Mouse (Mus musculus): ENCODE data around the gene Ccr6. TPM values are rescaled to one million over a fixed set of nuclear protein-coding genes. Genes with fewer than 3 reads are reported as not detected.
"Not testable (repeated sequence)": the region's sequence is repeated elsewhere in the genome, so short reads cannot be mapped to it uniquely, and the experiment has no call there.

Ccr6 gene
- polyA plus RNA-seq, 1 experiment from 2014 or later: not detected

- Histone ChIP-seq H3K9me3 (no peaks in the 10 kb centered on the region), H3K27me3 (ENCODE audit: insufficient read depth, poor library complexity, severe bottlenecking) (peaks cover 3% of the 10 kb centered on the region; the same call in 1 of the 2 replicates), H3K27ac (no peak overlapping the region), H3K4me3 (no peak overlapping the region), H3K36me3 (no peaks in the 10 kb centered on the region), H3K4me1 (replicated peaks) (0 out of 2 replicates have a peak, but pooled peaks cover 2% of the 10 kb centered on the region)
- 72% methylated on average over 4 of the region's 4 CpGs for WGBS
- no peak for DNase-seq (ENCODE audit: low spot score)
Observed at GRCm38 (mm10) chr17:8240517-8240916, 4.7 kb downstream of the Ccr6 start.

- 72% methylated on average over 12 of the region's 12 CpGs for WGBS
- Histone ChIP-seq H3K27ac (no peak overlapping the region), H3K9me3 (no peaks in the 10 kb centered on the region), H3K36me3 (no peaks in the 10 kb centered on the region), H3K4me3 (no peak overlapping the region), H3K4me1 (replicated peaks) (0 out of 2 replicates have a peak, but pooled peaks cover 2% of the 10 kb centered on the region), H3K27me3 (ENCODE audit: insufficient read depth, poor library complexity, severe bottlenecking) (peaks cover 3% of the 10 kb centered on the region; the same call in 1 of the 2 replicates)
- DNase-seq (ENCODE audit: low spot score): no peak
Observed at GRCm38 (mm10) chr17:8241645-8242044, 5.8 kb downstream of the Ccr6 start.

GRCm38 (mm10) chr17:8242186-8242585, 6.3 kb downstream of the Ccr6 start:
- no peak overlapping the region for H3K27ac ChIP-seq
- H3K36me3 ChIP-seq: no peaks in the 10 kb centered on the region
- no peak overlapping the region for H3K4me3 ChIP-seq
- H3K9me3 ChIP-seq: no peaks in the 10 kb centered on the region
- H3K4me1 ChIP-seq (replicated peaks): 0 out of 2 replicates have a peak, but pooled peaks cover 2% of the 10 kb centered on the region
- peaks cover 3% of the 10 kb centered on the region; the same call in 1 of the 2 replicates for H3K27me3 ChIP-seq (ENCODE audit: insufficient read depth, poor library complexity, severe bottlenecking)
- DNase-seq (ENCODE audit: low spot score): no peak
- WGBS: 90% methylated on average over 11 of the region's 11 CpGs

DNA sequence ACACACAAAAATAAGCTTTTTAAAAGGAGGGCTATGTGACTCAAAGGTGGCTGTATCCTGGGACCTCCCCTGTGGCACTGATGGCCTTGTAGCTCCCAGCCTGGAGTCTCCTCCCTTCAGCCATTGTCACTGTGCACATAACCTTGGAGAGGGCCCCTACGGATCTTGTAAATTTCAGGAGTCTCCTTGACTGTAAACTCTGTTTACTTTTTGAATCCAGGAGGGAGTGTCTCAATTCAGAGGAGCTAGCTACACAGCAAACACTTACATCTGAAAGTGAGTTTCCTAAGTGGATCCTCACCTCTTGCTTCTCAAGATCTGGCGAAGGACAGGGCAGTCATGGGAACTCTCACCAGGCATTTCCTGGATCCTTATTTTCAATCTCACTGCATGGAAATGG, 8.3 kb downstream of the Ccr6 start:
- H3K27me3 ChIP-seq (ENCODE audit: insufficient read depth, poor library complexity, severe bottlenecking): peaks cover 3% of the 10 kb centered on the region; the same call in 1 of the 2 replicates
- WGBS: 79% methylated on average over 2 of the region's 2 CpGs
- H3K4me3 ChIP-seq: no peak overlapping the region
- H3K27ac ChIP-seq: no peak overlapping the region
- H3K36me3 ChIP-seq: no peaks in the 10 kb centered on the region
- H3K4me1 ChIP-seq (replicated peaks): 0 out of 2 replicates have a peak, but pooled peaks cover 2% of the 10 kb centered on the region
- DNase-seq (ENCODE audit: low spot score): no peak
- H3K9me3 ChIP-seq: no peaks in the 10 kb centered on the region

GRCm38 (mm10) chr17:8246102-8246754, 10.4 kb downstream of the Ccr6 start:
- Histone ChIP-seq H3K27ac (no peak overlapping the region), H3K9me3 (no peaks in the 10 kb centered on the region), H3K27me3 (ENCODE audit: insufficient read depth, poor library complexity, severe bottlenecking) (peaks cover 3% of the 10 kb centered on the region; the same call in 1 of the 2 replicates), H3K36me3 (no peaks in the 10 kb centered on the region), H3K4me3 (no peak overlapping the region), H3K4me1 (replicated peaks) (no peaks in the 10 kb centered on the region)
- 85% methylated on average over 4 of the region's 4 CpGs for WGBS
- no peak for DNase-seq (ENCODE audit: low spot score)

DNA sequence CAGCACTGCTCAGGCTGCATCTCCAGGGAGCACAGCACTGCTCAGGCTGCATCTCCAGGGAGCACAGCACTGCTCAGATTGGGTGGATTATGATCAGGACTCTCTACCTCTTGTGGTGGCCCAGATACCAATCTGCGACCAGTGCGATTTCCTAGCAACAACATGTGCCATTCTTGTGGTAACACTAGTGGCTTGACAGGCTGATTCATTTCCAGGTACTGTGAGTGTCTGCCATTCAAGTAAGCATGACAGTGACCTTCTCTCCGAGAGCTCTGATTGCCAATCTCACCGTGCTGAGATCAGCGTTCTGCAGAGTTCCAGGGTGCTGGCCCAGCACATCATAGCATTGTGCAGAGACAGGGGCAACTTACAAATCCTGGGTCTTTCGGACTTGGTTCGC, 15.9 kb downstream of the Ccr6 start:
- no peak for DNase-seq (ENCODE audit: low spot score)
- Histone ChIP-seq H3K9me3 (no peaks in the 10 kb centered on the region), H3K36me3 (no peaks in the 10 kb centered on the region), H3K4me1 (replicated peaks) (no peaks in the 10 kb centered on the region), H3K27ac (no peak overlapping the region), H3K27me3 (ENCODE audit: insufficient read depth, poor library complexity, severe bottlenecking) (no peaks in the 10 kb centered on the region), H3K4me3 (no peak overlapping the region)
- WGBS: 92% methylated on average over 7 of the region's 7 CpGs

GRCm38 (mm10) chr17:8254268-8254667, 18.4 kb downstream of the Ccr6 start:
- no peaks in the 10 kb centered on the region for H3K27me3 ChIP-seq (ENCODE audit: insufficient read depth, poor library complexity, severe bottlenecking)

DNA sequence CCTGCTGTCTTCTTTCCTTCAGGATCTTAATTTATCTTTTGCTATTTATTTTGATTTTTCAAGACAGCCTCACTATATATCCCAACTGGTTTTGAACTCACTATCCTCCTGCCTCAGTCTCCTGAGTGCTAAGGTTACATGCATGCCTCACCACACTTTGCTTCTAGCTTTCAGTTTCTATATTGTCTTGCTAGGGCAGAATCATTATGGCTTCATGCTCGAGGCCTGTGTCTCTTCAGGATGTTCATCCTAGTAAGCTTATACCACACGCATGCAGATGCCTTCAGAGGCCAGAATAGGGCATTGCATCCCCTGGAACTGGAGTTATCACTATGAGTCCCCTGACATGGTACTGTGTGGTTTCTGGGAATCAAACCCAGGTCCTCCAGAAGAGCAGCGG, 19.1 kb downstream of the Ccr6 start:
- Histone ChIP-seq H3K4me3 (no peak overlapping the region), H3K27ac (no peak overlapping the region), H3K9me3 (no peaks in the 10 kb centered on the region), H3K27me3 (ENCODE audit: insufficient read depth, poor library complexity, severe bottlenecking) (no peaks in the 10 kb centered on the region), H3K36me3 (no peaks in the 10 kb centered on the region), H3K4me1 (replicated peaks) (no peaks in the 10 kb centered on the region)
- no peak for DNase-seq (ENCODE audit: low spot score)
- WGBS: 73% methylated on average over 3 of the region's 3 CpGs

More at GRCm38 (mm10) chr17:8254268-8254667, 18.4 kb downstream of the Ccr6 start:
- Histone ChIP-seq H3K36me3 (no peaks in the 10 kb centered on the region), H3K4me3 (no peak overlapping the region), H3K4me1 (replicated peaks) (no peaks in the 10 kb centered on the region), H3K27ac (no peak overlapping the region), H3K9me3 (no peaks in the 10 kb centered on the region)
- DNase-seq (ENCODE audit: low spot score): no peak

DNA sequence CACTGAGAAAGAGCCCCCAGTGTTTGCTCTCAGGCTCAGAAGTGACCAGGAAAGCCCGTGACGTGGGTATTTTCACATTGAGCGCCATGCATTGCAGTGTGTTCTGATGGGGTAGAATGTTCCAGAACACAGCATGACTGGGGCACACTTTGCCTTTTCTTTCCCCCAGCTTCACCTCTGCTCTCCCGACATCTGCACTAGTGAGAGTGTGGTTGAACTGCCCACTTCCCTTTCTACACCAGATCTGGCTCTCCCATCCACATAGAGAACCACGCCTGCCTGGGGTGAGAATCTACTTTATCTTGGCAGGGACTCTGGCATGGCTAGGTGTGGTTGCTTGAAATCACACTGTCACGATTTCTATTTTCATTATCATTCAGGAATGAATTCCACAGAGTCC, 19.7 kb downstream of the Ccr6 start:
- no peaks in the 10 kb centered on the region for H3K36me3 ChIP-seq
- H3K27ac ChIP-seq: no peak overlapping the region
- H3K9me3 ChIP-seq: no peaks in the 10 kb centered on the region
- DNase-seq (ENCODE audit: low spot score): no peak
- no peak overlapping the region for H3K4me3 ChIP-seq
- no peaks in the 10 kb centered on the region for H3K27me3 ChIP-seq (ENCODE audit: insufficient read depth, poor library complexity, severe bottlenecking)
- WGBS: 87% methylated on average over 6 of the region's 6 CpGs
- H3K4me1 ChIP-seq (replicated peaks): no peaks in the 10 kb centered on the region

DNA sequence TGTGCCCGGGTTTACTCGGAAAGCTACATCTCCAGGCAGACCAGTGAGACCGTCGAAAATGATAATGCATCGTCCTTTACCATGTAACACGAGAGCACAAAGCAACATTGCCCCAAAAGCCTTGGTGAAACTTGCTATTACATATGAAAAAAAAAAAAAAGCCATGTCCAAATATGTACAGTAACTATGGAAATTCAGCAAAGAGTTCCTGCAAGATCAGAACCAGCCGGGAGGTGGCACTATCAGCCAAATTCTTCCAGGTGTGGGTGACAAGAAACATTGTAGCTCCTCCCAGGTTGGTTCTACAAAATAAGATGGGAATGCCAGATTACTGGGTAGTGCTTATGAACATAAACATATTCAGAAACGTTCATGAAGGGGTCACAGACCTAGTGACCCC, 21.1 kb downstream of the Ccr6 start:
- no peak overlapping the region for H3K27ac ChIP-seq
- no peaks in the 10 kb centered on the region for H3K4me1 ChIP-seq (replicated peaks)
- H3K4me3 ChIP-seq: no peak overlapping the region
- no peaks in the 10 kb centered on the region for H3K27me3 ChIP-seq (ENCODE audit: insufficient read depth, poor library complexity, severe bottlenecking)
- H3K36me3 ChIP-seq: no peaks in the 10 kb centered on the region
- DNase-seq (ENCODE audit: low spot score): no peak
- no peaks in the 10 kb centered on the region for H3K9me3 ChIP-seq
- WGBS: 80% methylated on average over 8 of the region's 8 CpGs

GRCm38 (mm10) chr17:8264638-8265037, 28.8 kb downstream of the Ccr6 start:
- not testable (repeated sequence) for H3K27ac ChIP-seq; H3K9me3 ChIP-seq; H3K4me3 ChIP-seq; H3K27me3 ChIP-seq (ENCODE audit: insufficient read depth, poor library complexity, severe bottlenecking); H3K4me1 ChIP-seq (replicated peaks); H3K36me3 ChIP-seq
- peak; percentile 20 for DNase-seq (ENCODE audit: low spot score)
- WGBS: 13% methylated on average over 7 of the region's 7 CpGs

GRCm38 (mm10) chr17:8272054-8272749, 36.4 kb downstream of the Ccr6 start:
- H3K27me3 ChIP-seq (ENCODE audit: insufficient read depth, poor library complexity, severe bottlenecking): peaks cover 6% of the 10 kb centered on the region; the same call in 1 of the 2 replicates
- 61% methylated on average over 6 of the region's 6 CpGs for WGBS

DNA sequence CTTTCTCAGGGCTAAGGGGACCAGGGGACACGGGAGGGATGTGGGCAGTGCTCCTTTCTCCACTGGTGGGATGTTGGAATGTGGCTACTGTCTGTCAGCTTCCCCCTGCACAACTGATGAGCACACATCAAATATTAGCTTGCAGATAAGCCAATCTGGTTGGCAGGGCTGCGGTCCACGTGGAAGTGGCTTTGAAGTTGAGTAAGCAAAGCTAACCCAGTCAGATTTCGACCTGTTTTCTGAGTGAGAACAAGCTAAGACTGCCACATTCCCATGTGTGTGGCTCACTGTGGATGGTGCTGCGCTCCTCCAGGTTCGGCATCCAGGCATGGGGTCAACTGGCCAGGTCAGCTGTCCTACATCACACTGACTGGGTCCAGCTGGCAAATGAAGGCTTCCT, 37.1 kb downstream of the Ccr6 start:
- DNase-seq (ENCODE audit: low spot score): no peak
- H3K9me3 ChIP-seq: no peaks in the 10 kb centered on the region
- H3K4me3 ChIP-seq: no peak overlapping the region
- H3K27ac ChIP-seq: no peak overlapping the region
- no peaks in the 10 kb centered on the region for H3K36me3 ChIP-seq
- WGBS: 84% methylated on average over 6 of the region's 6 CpGs
- peaks cover 6% of the 10 kb centered on the region; the same call in 1 of the 2 replicates for H3K27me3 ChIP-seq (ENCODE audit: insufficient read depth, poor library complexity, severe bottlenecking)
- no peaks in the 10 kb centered on the region; the same call in 1 of the 2 replicates for H3K4me1 ChIP-seq (replicated peaks)

More at GRCm38 (mm10) chr17:8272054-8272749, 36.4 kb downstream of the Ccr6 start:
- no peak overlapping the region for H3K4me3 ChIP-seq
- no peak for DNase-seq (ENCODE audit: low spot score)
- no peaks in the 10 kb centered on the region; the same call in 1 of the 2 replicates for H3K4me1 ChIP-seq (replicated peaks)
- no peak overlapping the region for H3K27ac ChIP-seq
- H3K36me3 ChIP-seq: no peaks in the 10 kb centered on the region
- H3K9me3 ChIP-seq: no peaks in the 10 kb centered on the region

Measured in hindbrain, embryonic 10.5 days (tissue).